Mouse (Mus musculus) heart, postnatal 36 days (tissue): ENCODE measurements around the gene Slc6a1. TPM values are rescaled to one million over a fixed set of nuclear protein-coding genes. Genes with fewer than 3 reads are reported as not detected.
A peak's percentile ranks its signal among the peaks of the same experiment; 100 is the strongest.

Experiments
- DNase-seq, 2 experiments: peaks; one replicate each; pipeline ENCODE4 v3.0.0; 2021 to 2022
- intact Hi-C: fragments of 180-260 bp; cut with DNase I; formaldehyde crosslinking; loops from one replicate; pipeline ENCODE4 v1.15.1; 2025
- total RNA-seq, 2 experiments: library from RNA; stranded (reverse); gene quantifications; 2 replicates each; pipeline ENCODE4 v1.2.3; 2021

Slc6a1 gene
- total RNA-seq, 2 experiments from 2014 or later = 0.14 to 0.17 TPM

DNA sequence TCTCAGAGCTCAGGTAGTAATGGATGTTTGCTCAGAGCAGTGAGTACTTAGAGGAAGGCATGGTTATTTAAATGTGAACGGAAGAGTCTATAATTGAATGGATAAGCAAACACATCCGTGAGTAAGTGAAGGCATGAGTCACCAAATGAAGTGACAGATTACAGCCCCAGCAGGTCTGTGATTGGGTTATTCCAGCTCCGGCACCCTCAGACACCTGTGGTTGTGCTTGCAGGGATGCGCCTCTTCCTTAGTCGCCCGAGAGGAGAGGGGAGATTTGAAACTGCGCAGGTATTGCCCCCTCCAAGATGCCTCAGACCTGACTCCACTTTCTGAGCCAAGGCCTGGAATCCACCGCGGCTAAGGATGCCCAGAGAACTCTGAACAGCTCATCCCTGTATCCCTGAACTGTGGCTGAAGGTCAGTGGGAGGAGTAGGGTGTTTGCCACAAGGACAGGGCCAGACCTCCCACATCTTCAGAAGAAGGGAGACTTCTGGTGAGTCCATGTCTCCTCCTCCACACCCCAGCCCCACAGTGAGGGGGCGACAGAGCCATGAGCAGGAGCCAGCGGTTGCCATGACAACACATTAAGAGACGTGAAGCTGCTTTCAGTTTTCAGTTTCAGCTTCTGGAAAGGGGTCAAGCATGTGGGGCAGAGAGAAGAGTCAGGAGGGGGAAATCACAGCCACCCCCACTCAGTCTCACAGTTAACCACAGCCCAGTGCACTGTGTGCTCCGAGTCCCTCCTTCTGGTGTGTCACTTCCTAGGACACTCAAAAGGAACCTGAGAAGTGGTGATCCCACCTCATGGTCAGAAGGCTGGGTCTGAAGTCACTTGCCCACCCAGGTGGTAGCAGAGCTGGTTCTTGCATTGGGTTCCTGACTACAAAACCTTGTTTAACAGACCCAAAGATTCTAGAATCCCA is 65.7 kb downstream of the Slc6a1 start:
- DNase-seq = no peak
- intact Hi-C loops = loop anchor here (5.0 kb wide), 1 partner anchor 54 kb away; no protein-coding TSS in a partner anchor

DNA sequence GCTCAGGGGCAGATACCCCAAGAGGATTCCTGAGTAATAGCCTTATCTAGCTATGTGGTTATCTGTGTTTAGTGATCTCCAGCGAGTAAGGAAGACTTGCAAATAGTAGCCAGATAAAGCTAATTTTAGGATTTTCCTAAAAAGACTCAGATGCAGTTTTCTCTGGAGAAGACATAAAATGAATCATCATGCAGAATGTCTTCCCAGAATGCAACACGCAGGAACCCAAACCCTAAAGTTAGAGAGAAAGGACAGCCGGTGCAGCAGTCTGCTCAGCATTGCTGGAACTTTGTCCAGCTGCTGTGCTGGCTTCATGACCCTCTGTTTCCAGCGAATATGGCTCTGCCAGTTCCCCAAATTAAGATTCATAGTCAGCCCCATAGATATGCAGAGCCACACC is 72.2 kb downstream of the Slc6a1 start:
- DNase-seq = no peak
- intact Hi-C loops = no loop called here

DNA sequence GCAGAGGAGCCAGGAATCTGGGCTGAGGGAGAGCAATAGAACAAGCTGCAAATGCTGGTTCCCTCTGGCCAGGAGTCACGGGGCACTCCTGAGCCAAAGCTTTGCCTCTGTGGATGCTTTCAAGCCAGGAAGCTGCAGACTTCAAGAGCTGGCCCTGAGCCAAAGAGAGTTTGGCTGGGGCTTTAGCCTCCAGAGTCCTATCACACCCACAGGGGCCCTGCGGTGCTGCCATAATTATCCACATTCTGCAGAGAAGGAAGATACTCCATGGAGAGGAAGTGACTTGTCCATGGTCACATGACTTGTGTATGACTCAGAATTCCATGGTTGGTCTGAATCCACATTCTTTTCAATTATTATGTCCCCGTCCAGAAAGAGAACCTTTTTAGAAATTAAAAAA is 75.7 kb downstream of the Slc6a1 start:
- intact Hi-C loops = no loop called here

DNA sequence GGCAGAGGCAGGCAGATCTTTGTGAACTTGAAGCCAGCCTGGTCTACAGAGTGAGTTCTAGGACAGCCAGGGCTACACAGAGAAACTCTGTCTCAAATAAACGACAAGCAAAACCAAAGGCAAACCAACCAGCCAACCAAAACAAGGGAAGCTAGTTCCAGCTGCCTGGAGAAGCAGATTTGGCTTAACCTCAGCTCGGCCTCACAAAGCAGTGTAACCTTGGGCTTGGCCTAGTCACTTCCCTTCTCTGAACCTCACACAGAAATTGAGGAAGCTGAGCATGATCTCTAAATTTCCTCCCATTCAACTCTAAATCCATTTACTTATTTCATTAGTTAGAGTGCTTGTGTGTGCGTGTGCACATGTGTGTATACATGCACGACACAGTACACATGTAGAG is 79.9 kb downstream of the Slc6a1 start:
- no peak for DNase-seq
- intact Hi-C loops = no loop called here

More for the DNA sequence above, 75.7 kb downstream of the Slc6a1 start:
- peak; percentile 46 to 53 for DNase-seq

DNA sequence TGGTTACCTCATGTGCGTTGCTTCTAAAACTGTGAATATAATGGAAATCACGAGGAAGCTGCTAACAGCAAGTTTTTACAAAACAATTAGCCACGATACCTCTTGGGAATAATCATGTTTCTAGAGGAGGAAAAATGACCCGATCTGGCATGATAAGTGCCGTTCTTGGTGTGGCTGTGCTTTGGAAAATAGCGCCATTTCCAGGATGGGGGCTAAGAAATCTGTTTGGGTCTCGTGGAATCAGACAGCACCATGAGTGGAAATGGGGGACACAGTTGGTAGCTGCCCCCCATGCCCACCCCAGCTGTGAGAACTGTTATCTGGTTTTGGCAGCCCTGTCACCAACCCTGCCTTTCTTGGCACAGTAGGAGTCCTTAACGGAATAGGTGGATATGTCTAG is 81.3 kb downstream of the Slc6a1 start:
- DNase-seq = no peak
- intact Hi-C loops = no loop called here

DNA sequence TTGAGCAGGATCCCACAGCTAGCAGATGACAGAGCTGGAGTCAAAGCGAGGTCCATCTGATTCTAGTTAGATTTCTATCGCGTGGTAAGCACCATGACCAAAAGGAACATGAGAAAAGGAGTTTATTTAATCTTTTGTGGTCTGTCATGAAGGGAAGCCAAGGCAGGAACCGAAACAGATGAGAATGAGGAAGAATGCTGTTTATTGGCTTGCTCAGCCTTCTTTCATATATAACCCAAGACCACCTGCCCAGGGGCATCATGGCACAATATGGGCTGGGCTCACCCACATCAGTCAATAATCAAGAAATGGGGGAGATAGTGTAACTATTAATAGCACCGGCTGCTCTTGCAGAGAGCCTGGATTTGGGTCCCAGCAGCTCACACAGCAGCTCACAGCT is 82.3 kb downstream of the Slc6a1 start:
- DNase-seq = no peak
- intact Hi-C loops = no loop called here

DNA sequence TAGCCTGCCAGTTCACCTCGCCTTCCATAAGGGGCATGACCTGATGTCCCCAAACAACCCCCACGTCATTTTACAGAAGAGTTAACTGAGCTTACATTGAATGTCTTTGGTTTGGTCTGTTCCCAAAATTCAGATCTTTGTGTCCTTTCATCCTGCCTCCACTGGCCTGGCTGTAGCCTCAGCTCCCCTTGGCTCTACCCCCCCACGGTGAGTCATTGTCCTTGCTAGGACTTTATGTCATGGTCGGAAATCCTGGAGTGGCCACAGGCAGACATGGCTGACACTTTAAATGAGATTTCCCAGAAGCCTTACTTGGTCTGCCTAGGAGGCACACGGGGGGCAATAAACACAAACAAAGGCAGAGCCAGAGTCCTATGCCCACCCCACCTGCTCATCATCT is 83.8 kb downstream of the Slc6a1 start:
- no peak for DNase-seq
- intact Hi-C loops = no loop called here

Other genes starting within 250 kb of the Slc6a1 start
- gene Atp2b2, start 240.0 kb upstream of the Slc6a1 start, total RNA-seq = under 1 TPM; 0.73 to 0.75 TPM
- gene Slc6a11, start 151.4 kb upstream of the Slc6a1 start, total RNA-seq = not detected
- gene Hrh1, start 115.3 kb downstream of the Slc6a1 start, total RNA-seq = under 1 TPM; 0.19 to 0.81 TPM